Mouse (Mus musculus): ENCODE data around the gene Tmem9. TPM values are rescaled to one million over a fixed set of nuclear protein-coding genes. Genes with fewer than 3 reads are reported as not detected.

Tmem9 gene
- total RNA-seq, 2 experiments from 2014 or later: 5.1 to 12.7 TPM

GRCm38 (mm10) chr1:136030201-136030600 lies 22.3 kb downstream of the Tmem9 start:
- no peak for ATAC-seq (replicated peaks; ENCODE audit: poor library complexity)

GRCm38 (mm10) chr1:136031697-136032096 lies 23.7 kb downstream of the Tmem9 start:
- no peak for ATAC-seq (replicated peaks; ENCODE audit: poor library complexity)

GRCm38 (mm10) chr1:136032961-136033360 lies 25.0 kb downstream of the Tmem9 start:
- no peak for ATAC-seq (replicated peaks; ENCODE audit: poor library complexity)

GRCm38 (mm10) chr1:136038746-136039538 lies 31.0 kb downstream of the Tmem9 start:
- no peak for ATAC-seq (replicated peaks; ENCODE audit: poor library complexity)

- no peak for ATAC-seq (replicated peaks; ENCODE audit: poor library complexity)
Observed at GRCm38 (mm10) chr1:136040452-136040851, 32.5 kb downstream of the Tmem9 start.

GRCm38 (mm10) chr1:136040874-136041273 lies 32.9 kb downstream of the Tmem9 start:
- no peak for ATAC-seq (replicated peaks; ENCODE audit: poor library complexity)

GRCm38 (mm10) chr1:136045774-136046173 lies 37.8 kb downstream of the Tmem9 start:
- peak; percentile 80 for ATAC-seq (replicated peaks; ENCODE audit: poor library complexity)

- ATAC-seq (replicated peaks; ENCODE audit: poor library complexity): peak; percentile 67
Observed at GRCm38 (mm10) chr1:136047432-136047831, 39.5 kb downstream of the Tmem9 start.

- no peak for ATAC-seq (replicated peaks; ENCODE audit: poor library complexity)
Observed at GRCm38 (mm10) chr1:136047894-136048293, 39.9 kb downstream of the Tmem9 start.

GRCm38 (mm10) chr1:136050312-136051012 lies 42.5 kb downstream of the Tmem9 start, which contains the start of gene Ascl5:
Gene Ascl5, plus strand, starts transcription at chr1:136050804.
- ATAC-seq (replicated peaks; ENCODE audit: poor library complexity): no peak

GRCm38 (mm10) chr1:136051013-136051315 lies 43.0 kb downstream of the Tmem9 start:
- peak; percentile 18; the same call in 1 of the 2 replicates for ATAC-seq (replicated peaks; ENCODE audit: poor library complexity)

- ATAC-seq (replicated peaks; ENCODE audit: poor library complexity): peak; percentile 77
Observed at GRCm38 (mm10) chr1:136051465-136051864, 43.5 kb downstream of the Tmem9 start.

GRCm38 (mm10) chr1:136052547-136052946 lies 44.6 kb downstream of the Tmem9 start, which contains the start of gene Cacna1s:
Gene Cacna1s, plus strand, starts transcription at chr1:136052750.
- ATAC-seq (replicated peaks; ENCODE audit: poor library complexity): no peak

- ATAC-seq (replicated peaks; ENCODE audit: poor library complexity): no peak
Observed at GRCm38 (mm10) chr1:136055771-136056170, 47.8 kb downstream of the Tmem9 start.

GRCm38 (mm10) chr1:136058594-136058993 lies 50.6 kb downstream of the Tmem9 start:
- no peak for ATAC-seq (replicated peaks; ENCODE audit: poor library complexity)

GRCm38 (mm10) chr1:136061041-136061789 lies 53.3 kb downstream of the Tmem9 start:
- ATAC-seq (replicated peaks; ENCODE audit: poor library complexity): no peak

- ATAC-seq (replicated peaks; ENCODE audit: poor library complexity): no peak
Observed at GRCm38 (mm10) chr1:136061790-136062141, 53.8 kb downstream of the Tmem9 start.

- ATAC-seq (replicated peaks; ENCODE audit: poor library complexity): no peak
Observed at GRCm38 (mm10) chr1:136063991-136064390, 56.0 kb downstream of the Tmem9 start.

GRCm38 (mm10) chr1:136066621-136067020 lies 58.7 kb downstream of the Tmem9 start:
- no peak for ATAC-seq (replicated peaks; ENCODE audit: poor library complexity)

GRCm38 (mm10) chr1:136067579-136067978 lies 59.6 kb downstream of the Tmem9 start:
- ATAC-seq (replicated peaks; ENCODE audit: poor library complexity): no peak

GRCm38 (mm10) chr1:136076086-136076485 lies 68.1 kb downstream of the Tmem9 start:
- ATAC-seq (replicated peaks; ENCODE audit: poor library complexity): peak; percentile 77

GRCm38 (mm10) chr1:136077656-136078055 lies 69.7 kb downstream of the Tmem9 start:
- no peak for ATAC-seq (replicated peaks; ENCODE audit: poor library complexity)

Data from megakaryocyte progenitor cell, adult 5-6 weeks (primary cell).